Mouse (Mus musculus) ES-Bruce4 (cell line): ENCODE results near the gene Mtif3.

Experiments used
- CTCF ChIP-seq: IDR thresholded peaks from one replicate; pipeline ENCODE4 v1.8.1; 2011; ENCODE audit warnings: low read depth, low read length
- POLR2A ChIP-seq: IDR thresholded peaks from one replicate; pipeline ENCODE4 v1.8.1; 2011; ENCODE audit warnings: low read length; ENCODE audit not compliant: insufficient read depth

DNA sequence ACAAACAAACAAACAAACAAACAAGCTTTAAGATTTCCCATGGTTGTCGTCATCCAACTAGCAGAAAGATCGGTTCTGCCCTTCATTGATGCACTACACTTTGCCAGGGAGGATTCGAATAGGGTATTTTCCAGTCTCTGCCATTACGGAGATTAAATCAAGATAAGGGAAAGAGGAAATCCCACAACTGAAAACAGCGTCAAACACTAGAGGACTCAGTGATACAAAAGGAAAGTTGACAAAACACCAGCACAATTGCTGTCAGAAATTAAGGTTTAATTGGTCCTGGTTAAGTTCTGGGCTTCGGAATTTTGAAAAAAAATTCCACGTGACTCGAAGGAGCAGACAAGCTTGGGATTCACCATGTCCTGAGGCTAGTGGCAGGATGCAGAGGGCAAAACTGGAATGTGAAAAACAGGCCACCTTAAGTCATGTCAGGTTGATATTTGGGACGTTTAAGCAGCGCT lies 15.5 kb downstream of the Mtif3 start:
- TF ChIP-seq POLR2A (no peak), CTCF (no peak)
